Mouse (Mus musculus): ENCODE data around the gene Zfp629.
"Not testable (repeated sequence)": the region's sequence is repeated elsewhere in the genome, so short reads cannot be mapped to it uniquely, and the experiment has no call there.

Gene Zfp629

DNA sequence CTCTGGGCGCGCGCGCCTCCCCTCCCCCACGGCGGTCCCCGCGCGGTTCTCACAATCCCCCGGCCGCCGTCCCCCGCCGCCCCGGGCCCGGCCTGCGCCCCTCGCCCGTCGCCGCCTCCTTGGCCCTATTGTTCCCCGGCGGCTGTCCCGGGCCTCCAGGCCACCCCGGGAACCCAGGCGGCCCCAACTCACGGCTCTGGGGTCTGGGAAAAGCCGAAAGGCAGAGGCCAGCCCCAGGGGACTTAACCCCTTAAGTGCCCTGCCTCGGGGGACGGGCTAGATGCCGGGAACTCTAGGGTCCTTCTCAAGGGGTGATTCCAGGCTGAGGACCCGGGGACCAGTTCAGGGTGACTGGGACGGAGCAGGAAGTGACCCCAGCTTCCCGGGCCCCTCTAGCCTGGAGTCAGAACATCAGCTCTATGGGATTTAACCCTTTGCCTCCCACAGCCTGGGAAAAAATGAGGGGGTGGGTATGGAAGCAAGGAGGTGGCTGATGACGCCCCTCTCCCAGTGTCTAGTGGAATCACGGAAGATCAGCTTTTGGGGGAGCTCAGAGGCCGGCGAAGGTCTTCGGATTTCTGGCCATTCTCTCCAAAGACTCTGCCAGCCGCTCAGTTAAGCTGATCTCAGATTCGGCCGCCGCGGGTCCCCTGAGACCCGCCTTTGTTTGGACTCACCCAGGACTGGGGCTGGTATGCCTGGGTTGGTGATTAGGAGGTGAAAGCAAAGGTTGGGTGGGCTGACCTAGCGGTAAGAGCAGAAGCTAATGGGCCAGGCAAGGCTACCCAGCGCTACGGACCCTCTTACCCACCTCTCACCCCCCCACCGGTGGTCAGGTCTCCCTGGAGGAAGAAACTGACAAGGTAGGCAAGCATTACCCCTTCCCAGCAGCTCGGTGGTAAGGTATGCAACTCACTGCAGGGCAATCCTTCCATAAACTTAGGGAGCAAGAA is at the start of gene Zfp629:
Zfp629 (minus strand) TSS at position 907 of the 953 bp plus-strand sequence.
- peak; percentile 82 for DNase-seq (ENCODE audit: low read depth, low spot score)

DNA sequence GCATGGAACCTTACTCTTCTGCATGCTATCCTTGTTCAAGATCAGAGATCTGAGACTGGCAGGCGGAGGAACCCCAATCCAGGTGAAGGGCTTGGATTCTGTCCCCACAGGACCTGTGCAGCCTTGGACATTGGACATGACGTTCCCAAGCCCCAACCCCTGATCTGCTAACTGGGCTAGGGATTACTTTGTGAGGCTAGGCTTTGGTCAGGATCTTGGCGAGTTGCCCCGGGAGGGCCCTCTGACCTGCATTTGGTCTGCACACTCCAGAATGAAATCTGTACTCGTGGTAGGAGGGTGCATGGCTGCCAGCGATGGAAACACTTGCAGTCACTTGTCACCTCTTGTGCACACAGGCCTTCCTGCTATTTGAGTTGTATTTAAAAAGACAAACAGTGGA is 47.3 kb upstream of the Zfp629 start:
- no peak for DNase-seq (ENCODE audit: low read depth, low spot score)

DNA sequence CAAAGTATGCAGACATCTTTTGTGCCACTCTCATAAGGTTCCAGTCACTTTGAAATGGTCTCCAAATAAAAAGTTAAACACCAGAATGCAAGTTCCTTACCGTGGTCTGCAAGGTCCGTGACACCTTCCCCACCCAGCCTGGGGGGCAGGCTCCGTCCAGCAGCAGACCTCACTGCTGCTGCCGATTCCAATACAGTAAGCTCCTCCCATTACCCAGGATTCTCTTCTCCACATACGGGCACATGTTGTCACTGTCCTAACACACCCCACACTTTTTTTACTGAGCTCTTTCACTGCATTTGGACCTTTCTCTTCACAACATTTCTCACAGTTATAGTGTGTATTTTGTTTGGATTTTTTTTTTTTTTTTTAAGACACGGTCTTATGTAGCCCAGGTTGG is 46.2 kb upstream of the Zfp629 start:
- DNase-seq (ENCODE audit: low read depth, low spot score) = no peak

DNA sequence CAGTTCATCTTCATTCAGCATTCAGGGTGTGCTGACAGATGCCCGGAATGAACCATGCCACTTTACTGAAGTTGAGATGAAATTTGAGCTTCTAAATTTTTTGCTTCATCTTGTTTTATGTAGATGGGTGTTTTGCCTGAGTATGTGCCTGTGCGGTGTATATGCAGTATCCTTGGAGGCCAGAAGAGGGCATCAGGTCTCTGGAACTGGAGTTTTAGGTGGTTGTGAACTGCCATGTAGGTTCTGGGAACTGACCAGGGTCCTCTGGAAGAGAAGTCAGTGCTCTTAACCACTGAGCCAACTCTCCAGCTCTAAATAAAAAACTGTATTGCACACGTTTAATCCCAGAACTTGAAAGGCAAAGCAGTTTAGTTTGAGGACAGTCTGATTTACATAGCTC is 45.3 kb upstream of the Zfp629 start:
- DNase-seq (ENCODE audit: low read depth, low spot score) = no peak

DNA sequence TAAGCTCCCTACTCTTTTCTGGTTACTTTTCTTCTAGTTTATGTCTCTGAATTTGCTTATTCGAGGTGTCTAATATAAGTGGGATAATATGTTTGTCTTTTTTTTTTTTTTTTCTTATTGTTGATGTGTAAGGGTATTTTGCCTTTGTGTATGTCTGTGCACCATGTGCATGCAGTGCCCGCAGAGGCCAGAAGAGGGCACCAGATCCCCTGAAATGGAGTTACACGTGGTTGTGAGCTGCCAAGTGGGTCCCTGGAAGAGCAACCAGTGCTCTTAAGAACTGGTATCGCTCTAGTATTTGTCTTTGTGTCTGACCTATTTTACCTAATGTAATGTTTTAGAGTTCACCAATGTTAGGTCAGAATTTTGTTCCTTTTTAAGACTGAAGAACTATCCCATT is 41.3 kb upstream of the Zfp629 start:
- DNase-seq (ENCODE audit: low read depth, low spot score) = peak; percentile 53

DNA sequence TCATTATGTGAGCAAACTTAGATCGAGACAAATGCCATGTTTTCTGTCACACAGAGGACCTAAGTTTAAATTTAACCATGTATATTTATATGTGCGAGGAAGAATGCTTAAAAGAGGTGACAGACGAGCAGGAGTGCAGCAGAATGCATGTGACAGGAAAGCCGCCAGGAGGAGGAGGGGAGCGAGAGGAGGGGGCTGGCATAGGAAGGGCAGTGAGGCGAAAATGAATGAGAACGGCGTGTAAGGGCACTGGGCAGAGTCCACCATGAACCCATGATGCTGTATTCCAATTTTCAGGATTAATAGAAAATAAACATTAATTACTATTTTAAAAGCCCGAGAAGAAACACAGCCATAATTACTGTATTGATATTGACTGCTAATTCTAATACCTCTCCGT is 38.7 kb upstream of the Zfp629 start:
- DNase-seq (ENCODE audit: low read depth, low spot score) = no peak

DNA sequence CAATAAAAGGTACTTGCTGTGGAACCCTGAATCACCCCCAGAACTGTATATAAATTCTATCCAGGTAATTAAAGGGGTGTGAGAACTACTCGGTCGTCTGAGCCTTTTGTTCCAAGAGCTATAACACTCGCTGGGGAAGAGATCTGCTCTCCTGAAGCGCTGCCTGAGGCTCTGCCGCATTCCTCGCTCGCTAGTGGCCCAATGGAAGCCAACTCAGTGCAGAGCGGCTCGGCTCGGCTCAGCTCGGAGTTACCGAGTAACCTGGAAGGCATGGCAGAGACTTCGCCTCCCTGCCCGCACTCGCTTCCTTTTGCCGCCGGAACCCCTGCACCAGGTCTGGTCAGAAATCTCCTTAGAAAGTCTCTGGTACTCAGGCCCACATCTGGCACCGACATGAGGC is 36.5 kb upstream of the Zfp629 start:
- no peak for DNase-seq (ENCODE audit: low read depth, low spot score)

DNA sequence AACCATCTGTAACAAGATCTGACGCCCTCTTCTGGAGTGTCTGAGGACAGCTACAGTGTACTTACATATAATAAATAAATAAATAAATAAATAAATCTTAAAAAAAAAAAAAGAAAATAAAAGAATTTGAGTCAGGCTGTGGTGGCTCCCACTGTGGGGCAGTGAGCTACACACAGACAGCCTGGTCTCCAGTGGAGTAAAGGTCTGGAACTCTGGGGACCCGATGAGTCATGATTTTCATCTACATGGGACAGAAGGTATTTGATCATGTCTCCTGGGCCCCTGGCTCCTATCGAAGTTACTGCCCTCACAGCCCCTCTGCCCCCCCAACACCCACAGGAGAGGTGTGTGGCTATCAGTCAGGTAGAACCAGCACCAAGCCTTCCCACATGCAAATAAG is 36.0 kb upstream of the Zfp629 start:
- DNase-seq (ENCODE audit: low read depth, low spot score) = no peak

DNA sequence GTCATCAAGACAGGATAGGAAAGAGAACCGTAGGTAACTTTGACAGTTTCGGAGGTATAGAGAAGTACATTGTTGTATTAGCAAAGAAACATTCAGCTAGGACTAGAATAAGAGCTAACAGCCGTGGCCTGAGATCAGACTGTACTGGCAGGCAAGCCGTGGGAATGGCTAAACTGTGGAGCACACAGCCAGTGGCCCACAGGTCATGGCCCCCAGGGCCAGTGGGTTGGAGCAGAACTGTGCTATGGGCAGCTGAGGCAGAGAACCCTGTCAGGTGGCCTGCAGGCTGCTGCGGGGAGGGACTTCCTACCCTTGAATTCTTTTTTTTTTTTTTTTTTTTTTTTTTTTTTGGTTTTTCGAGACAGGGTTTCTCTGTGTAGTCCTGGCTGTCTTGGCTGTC is 33.6 kb upstream of the Zfp629 start:
- no peak for DNase-seq (ENCODE audit: low read depth, low spot score)

DNA sequence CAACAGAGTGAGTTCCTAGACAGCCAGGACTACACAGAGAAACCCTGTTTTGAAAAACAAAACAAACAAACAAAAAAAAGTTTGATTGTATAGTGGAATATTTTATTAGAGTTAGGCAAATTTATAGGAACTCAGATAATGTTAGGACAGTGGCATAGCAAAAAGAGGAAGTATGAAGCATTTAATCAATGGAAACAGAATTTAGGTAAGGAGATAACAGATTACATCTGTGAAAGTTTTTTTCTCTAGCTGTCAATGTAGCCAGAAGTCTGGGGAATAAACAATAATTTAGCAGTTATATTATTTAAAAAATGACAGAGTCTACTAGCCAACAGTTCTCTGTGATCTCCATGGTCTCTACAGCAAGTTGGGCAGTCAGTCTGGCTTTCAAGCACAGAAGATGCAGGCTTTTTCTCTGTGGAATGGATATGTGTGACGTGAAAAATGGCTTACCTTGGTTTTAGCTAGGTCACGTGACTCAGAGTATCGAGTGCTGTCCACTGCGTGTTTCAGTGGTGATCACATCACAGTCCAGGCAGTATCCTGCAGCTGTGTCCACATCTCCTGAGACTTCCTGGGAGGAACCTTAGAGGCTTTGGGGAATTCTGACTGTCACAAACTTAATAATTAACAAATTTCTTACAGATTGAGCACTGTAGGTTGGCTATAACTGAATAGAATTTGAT is 33.1 kb upstream of the Zfp629 start:
- no peak for DNase-seq (ENCODE audit: low read depth, low spot score)

DNA sequence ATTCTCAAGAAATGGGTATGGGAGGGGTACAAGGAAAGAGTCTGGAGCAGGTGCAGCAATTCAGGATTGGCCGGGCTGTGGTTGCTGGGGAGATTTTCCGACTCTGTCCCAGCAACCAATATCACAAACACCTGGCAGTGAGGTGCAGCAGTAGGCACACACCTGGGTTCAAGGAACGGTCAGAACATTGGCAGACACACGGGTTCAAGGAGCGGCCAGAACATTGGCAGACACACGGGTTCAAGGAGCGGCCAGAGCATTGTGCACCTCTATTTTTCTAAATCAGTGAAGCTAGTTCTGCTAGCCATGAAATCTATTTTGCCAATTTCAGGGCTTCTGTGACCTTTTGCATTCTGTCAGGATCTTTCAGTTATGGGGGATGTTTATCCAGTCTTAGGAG is 32.0 kb upstream of the Zfp629 start:
- not testable (repeated sequence) for DNase-seq (ENCODE audit: low read depth, low spot score)

DNA sequence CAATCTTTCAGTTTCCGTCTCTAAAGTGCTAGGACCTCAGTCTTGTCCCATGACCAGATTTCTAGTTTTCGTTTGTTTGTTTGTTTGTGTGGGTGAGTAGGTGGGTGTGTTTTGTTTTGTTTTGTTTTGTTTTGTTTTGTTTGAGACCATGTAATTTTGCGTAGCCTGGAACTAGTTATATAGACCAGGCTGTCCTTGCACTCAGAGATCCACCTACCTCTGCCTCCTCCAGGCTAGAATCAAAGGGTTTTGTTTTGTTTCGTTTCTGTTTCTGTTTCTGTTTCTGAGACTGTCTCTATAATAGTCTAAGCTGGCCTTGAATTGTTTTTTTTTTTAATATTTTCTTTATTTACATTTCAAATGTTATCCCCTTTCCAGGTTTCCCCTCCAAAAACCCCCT is 30.8 kb upstream of the Zfp629 start:
- DNase-seq (ENCODE audit: low read depth, low spot score) = no peak

DNA sequence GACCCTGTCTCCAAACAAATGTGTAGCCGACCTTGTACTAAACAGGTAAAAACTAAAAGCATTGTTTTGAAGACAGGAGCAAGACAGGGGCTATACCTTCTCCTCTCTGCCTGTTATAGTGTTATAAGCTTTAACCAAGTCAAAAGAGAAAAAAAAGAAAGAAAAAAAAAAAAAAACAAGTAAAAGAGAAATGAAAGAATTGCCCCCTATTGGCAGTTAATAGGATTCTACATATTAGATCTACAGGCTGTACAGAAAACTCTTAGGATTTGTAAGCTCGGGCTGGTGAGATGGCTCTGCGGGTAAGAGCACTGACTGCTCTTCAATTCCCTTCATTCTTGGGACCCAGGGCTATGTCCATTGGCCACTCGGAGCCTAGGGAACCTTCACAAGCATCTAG is 26.7 kb upstream of the Zfp629 start:
- DNase-seq (ENCODE audit: low read depth, low spot score) = no peak

DNA sequence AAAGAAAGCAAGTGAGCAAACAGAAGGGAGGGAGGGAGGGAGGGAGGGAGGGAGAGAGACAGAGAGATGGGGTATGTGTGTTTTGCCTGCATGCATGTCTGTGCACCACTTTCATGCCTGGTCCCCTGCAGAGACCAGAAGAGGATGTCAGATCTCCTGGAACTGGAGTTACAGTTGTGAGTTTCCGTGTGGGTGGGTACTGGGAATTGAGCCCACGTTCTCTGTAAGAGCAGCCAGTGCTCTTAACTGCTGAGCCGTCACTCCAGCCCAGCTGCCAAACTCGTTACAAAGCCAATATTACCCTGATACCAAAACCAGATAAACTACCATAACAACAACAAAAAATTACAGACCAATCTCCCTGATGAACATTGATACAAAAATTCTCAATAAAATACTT is 25.7 kb upstream of the Zfp629 start:
- no peak for DNase-seq (ENCODE audit: low read depth, low spot score)

DNA sequence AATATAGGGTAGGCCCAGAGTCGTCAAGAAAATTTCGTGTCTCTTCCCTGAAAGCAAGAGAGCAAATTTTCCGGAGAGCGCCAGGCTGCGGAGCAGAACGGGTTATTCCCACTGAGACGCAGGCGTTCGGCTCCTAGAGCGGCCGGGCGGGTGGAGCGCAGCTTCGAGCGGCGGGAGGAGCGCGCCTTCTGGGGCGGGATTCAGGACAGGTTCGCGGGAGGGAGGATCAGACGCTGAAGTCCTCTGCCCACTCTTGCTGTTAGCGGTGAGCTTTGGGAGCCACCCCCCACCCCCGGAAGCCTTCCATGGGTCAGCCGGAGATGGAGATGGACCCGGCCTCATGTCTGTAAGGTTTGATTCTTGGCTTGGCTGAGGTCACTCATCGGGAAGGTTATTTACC is 21.4 kb upstream of the Zfp629 start:
- DNase-seq (ENCODE audit: low read depth, low spot score) = peak; percentile 74

DNA sequence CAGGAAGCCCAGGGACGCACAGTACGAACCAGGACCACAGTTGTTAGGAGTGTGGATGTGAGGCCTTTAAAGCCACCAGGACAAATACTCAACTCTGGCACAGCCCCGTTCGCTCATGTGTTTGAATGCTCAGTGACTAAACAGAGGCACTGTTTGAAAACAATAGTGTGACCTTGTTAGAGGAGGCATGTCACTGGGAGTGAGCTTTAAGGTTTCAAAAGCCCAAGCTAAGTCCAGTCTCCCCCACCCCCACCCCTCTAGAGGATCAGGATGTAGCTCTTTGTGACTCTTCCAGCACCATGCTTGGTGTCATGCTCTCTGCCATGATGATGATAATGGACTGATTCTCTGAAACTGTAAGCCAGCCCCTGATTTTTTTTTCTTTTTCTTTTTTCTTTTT is 15.8 kb upstream of the Zfp629 start:
- no peak for DNase-seq (ENCODE audit: low read depth, low spot score)

DNA sequence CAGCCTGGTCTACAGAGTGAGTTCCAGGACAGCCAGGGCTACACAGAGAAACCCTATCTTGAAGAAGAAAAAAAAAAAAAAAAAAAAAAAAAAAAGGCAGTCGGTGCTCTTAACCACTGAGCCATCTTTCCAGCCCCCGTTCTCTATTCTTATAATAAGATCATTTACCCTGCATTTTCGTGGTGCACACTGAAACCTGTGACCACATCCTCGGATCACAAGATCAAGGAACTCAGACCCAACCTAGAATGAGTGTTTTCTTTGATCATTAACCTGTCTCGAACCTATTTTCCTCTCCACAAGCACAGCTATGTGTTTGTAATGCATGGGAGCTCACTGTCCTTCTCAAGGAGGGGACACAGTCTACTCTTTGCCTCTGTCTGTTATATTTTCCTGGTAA is 13.0 kb upstream of the Zfp629 start:
- DNase-seq (ENCODE audit: low read depth, low spot score) = no peak

DNA sequence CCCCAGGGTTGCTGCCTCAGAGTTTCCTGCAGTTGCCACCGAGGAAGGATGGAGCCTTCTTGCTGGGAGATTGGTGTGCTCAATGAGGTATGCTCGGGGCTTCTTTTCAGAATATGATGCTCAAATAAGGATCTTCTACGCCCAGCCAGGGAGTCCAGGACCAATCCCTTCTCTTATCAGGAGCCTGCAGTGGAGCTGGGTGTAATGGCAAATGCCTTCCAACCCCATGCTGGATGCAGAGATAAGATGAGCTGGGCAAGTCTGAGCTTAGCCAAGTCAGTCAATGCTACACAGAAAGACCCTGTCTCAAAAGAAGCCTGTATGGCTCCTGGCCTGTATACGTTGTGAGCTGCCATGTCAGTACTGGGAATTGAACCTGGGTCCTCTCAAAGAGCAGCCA is 10.9 kb upstream of the Zfp629 start:
- DNase-seq (ENCODE audit: low read depth, low spot score) = no peak

DNA sequence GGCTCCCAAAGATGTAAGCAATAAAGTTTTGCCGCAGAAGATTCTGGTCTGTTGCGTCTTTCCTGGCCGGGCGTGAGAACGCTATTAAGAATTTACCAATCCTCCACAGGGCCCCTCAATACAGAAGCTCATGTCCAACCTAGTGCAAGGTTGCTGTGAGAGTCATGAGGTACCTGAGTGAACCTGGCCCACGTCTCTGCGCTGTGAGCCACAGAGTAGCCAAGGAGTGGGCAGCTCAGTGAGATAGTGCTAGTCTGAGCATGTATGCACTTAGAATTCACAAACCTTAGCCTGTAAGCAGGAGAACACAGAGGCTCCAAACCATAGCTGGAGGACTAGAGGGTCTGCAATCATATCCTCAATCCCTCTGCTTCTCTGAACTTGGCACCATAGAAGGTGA is 10.4 kb upstream of the Zfp629 start:
- DNase-seq (ENCODE audit: low read depth, low spot score) = no peak

DNA sequence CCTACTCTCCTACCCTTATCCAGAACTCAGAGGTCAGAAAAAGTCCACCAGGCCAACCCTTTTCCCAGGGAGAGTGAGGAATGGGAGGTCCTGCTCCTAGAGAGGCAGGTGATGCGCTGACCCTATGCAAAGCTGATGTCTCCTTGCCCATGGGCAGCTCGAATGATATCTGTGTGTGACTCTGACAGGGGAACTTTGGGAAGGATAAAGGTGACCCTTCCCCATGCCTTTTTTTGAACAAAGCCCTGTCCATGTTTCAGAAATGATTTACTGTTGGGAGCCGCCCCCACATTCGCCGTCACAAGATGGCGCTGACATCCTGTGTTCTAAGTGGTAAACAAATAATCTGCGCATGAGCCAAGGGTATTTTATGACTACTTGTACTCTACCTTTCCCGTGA is 2.8 kb upstream of the Zfp629 start:
- not testable (repeated sequence) for DNase-seq (ENCODE audit: low read depth, low spot score)

DNA sequence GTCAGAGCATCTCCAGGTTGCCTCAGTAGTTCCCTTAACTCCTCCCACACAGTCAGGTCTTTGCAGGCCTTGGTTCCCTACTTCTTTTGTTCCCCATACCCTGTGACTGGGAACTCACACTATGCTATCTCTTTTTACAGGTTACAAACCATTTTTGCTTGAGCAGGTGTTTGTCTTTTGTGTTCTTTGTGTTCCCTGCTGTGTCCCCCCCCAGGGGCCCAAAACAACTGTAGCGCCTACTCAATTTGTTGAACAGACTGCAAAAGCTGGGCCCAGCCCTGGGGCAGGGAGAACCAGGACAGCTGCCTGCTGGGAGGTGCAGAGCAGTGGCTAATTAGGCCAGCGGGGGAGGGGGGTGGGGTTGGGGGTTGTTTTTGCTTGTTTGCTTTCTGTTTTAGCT is 2.4 kb upstream of the Zfp629 start:
- no peak for DNase-seq (ENCODE audit: low read depth, low spot score)

DNA sequence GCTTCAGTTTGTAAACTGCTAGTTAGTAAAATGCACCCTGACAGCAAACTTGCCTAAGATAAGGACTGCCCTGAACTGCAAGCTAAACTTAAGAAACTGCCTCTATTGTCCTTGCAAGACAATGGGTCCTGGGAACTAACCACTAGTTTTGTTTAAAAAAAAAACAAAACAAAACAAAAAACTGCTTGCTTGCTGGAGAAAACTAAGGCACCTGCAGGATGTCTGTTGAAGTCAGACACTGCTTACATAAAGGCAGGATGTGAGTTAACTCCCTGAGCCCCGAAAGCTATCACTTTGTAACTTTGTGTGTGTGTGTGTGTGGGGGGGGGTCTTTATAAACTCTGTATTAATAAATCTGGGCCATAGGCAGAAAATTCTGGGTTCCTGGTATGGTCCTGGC is 1.3 kb upstream of the Zfp629 start:
- no peak for DNase-seq (ENCODE audit: low read depth, low spot score)

DNA sequence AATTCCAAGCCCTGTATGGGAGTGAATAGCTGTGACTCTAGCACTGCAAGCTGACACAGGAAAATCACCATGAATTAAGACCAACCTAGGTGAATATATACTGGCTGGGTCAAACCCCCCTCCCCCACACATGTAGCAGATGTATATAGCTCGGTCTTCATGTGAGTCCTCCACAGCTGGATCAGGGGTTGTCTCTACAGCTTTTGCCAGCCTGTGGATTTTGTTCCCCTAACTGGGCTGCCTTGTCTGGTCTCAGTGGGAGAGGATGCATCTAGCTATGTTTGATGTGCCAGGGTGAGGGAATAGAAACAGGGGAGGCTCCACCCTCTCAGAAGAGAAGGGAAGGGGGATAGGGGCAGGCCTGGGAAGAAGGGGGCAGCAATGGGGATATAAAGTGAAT is 739 bp upstream of the Zfp629 start:
- no peak for DNase-seq (ENCODE audit: low read depth, low spot score)

Measured in retina, postnatal 7 days (tissue).